Mouse (Mus musculus) myocyte (in vitro differentiated cells): ENCODE measurements around the gene Pcbp3.

Experiments used
- CEBPB ChIP-seq: IDR thresholded peaks from 2 replicates; pipeline ENCODE4 v1.6.1; 2011; ENCODE audit warnings: mild to moderate bottlenecking, moderate library complexity; ENCODE audit not compliant: poor library complexity, insufficient read depth, severe bottlenecking
- E2F4 ChIP-seq: IDR thresholded peaks from one replicate; pipeline ENCODE4 v1.6.1; 2011; ENCODE audit warnings: mild to moderate bottlenecking, control low read depth, moderate library complexity; ENCODE audit not compliant: insufficient read depth
- MAX ChIP-seq: IDR thresholded peaks from one replicate; pipeline ENCODE4 v1.6.1; 2011; ENCODE audit warnings: low read depth, mild to moderate bottlenecking, control low read depth
- MYOD1 ChIP-seq, 3 experiments: IDR thresholded peaks; one replicate each; pipeline ENCODE4 v1.6.1; 2011; ENCODE audit warnings: control low read depth in 2 of 3, low read depth in 2 of 3, mild to moderate bottlenecking in 2 of 3, moderate library complexity in 1 of 3; ENCODE audit not compliant: insufficient read length in 2 of 3, control insufficient read depth in 1 of 3
- POLR2A ChIP-seq: IDR thresholded peaks from one replicate; pipeline ENCODE4 v1.6.1; 2011; ENCODE audit warnings: low read depth, mild to moderate bottlenecking, control low read depth, moderate library complexity; ENCODE audit not compliant: insufficient read length
- POLR2AphosphoS2 ChIP-seq: IDR thresholded peaks from one replicate; pipeline ENCODE4 v1.6.1; 2011; ENCODE audit warnings: low read depth, control low read depth; ENCODE audit not compliant: insufficient read length
- REST ChIP-seq: IDR thresholded peaks from one replicate; pipeline ENCODE4 v1.6.1; 2011; ENCODE audit warnings: mild to moderate bottlenecking, control low read depth, moderate library complexity; ENCODE audit not compliant: insufficient read depth, insufficient read length
- SRF ChIP-seq: IDR thresholded peaks from one replicate; pipeline ENCODE4 v1.6.1; 2011; ENCODE audit warnings: low read depth; ENCODE audit not compliant: control insufficient read depth, insufficient read length
- TCF12 ChIP-seq: IDR thresholded peaks from one replicate; pipeline ENCODE4 v1.6.1; 2011; ENCODE audit warnings: mild to moderate bottlenecking, control low read depth; ENCODE audit not compliant: poor library complexity, insufficient read depth, severe bottlenecking
- TCF3 ChIP-seq: IDR thresholded peaks from one replicate; pipeline ENCODE4 v1.6.1; 2011; ENCODE audit warnings: low read depth, control low read depth; ENCODE audit not compliant: insufficient read length
- USF1 ChIP-seq: IDR thresholded peaks from one replicate; pipeline ENCODE4 v1.6.1; 2011; ENCODE audit warnings: low read depth, mild to moderate bottlenecking, control low read depth, moderate library complexity

- TF ChIP-seq TCF3 (no peak), USF1 (no peak), E2F4 (no peak), POLR2A (no peak), CEBPB (no peak), MYOD1 (IDR thresholded peaks at IDR 0.05; ENCODE audit: control insufficient read depth in 1 of 3, insufficient read length in 2 of 3, low read depth in 2 of 3) (no peak), TCF12 (no peak), SRF (no peak), MAX (no peak), POLR2AphosphoS2 (no peak), REST (no peak)
These were observed 244.1 kb downstream of the Pcbp3 start for GRCm38 (mm10) chr10:76717631-76718030.
